In the genomic region with DNA sequence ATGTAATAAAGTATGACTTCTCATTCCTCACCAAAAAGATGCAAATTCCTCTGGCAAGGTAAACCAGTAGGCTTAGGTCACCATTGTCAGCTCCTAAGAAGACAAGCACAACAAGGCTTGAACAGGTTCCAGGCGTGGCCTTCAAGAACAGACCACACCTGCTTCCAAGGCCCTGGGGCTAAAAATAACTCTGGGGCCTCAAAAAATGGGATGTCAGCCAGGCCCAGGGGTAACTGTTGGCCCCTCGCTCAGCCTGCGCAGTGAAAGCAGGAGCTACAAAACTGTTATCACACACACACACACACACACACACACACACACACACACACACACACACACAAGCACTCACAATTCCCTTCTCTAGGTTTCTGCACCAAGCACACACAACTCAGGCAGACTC, we compare ENCODE assay signal across 8 mouse cellular contexts. TPM values are rescaled to one million over a fixed set of nuclear protein-coding genes. Genes with fewer than 3 reads are reported as not detected.
DNase-seq lines count a peak whose midpoint lies in the region; ATAC-seq lines count a peak whose summit lies in the region.

No protein-coding gene starts in this region.

- H3K9me3 ChIP-seq in intestine, embryonic 16.5 days (ENCODE audit: control insufficient read depth, low read length), result no peaks in the 10 kb centered on the region
- H3K9me3 ChIP-seq in midbrain, embryonic 10.5 days (replicated peaks), result no peaks in the 10 kb centered on the region

- peak; percentile 93 for ATAC-seq in intestine, embryonic 16.5 days

- H3K27ac ChIP-seq in intestine, embryonic 16.5 days (ENCODE audit: low read length), result 0 out of 2 replicates have a peak overlapping the region, but pooled peaks have one; percentile 38
- no peak overlapping the region for H3K27ac ChIP-seq in midbrain, embryonic 10.5 days (replicated peaks)

- no peaks in the 10 kb centered on the region for H3K27me3 ChIP-seq in intestine, embryonic 16.5 days (replicated peaks; ENCODE audit: control insufficient read depth, insufficient read depth, low read length)
- no peaks in the 10 kb centered on the region for H3K27me3 ChIP-seq in midbrain, embryonic 10.5 days (ENCODE audit: low read depth, poor library complexity, severe bottlenecking)

- H3K4me3 ChIP-seq in intestine, embryonic 16.5 days (ENCODE audit: low read length), result no peak overlapping the region
- H3K4me3 ChIP-seq in midbrain, embryonic 10.5 days, result no peak overlapping the region

- H3K4me2 ChIP-seq in intestine, embryonic 16.5 days (ENCODE audit: low read depth, low read length), result no peak overlapping the region

- H3K4me1 ChIP-seq in intestine, embryonic 16.5 days (ENCODE audit: control insufficient read depth, insufficient read depth, low read length), result peaks cover 11% of the 10 kb centered on the region
- H3K4me1 ChIP-seq in midbrain, embryonic 10.5 days, result no peaks in the 10 kb centered on the region

- peak; percentile 39 for DNase-seq in urinary bladder, postnatal 14 days (ENCODE audit: low spot score)
- DNase-seq in urinary bladder, adult 18-20 months (ENCODE audit: low spot score in 2 of 2), result no peak
- peak; percentile 47 for DNase-seq in gastrocnemius, adult 18-20 months (ENCODE audit: low spot score)
- peak; percentile 34 to 55 for DNase-seq in lung, postnatal 4 days
- DNase-seq in layer of hippocampus, postnatal 25 days (ENCODE audit: extremely low spot score in 1 of 2, low spot score in 1 of 2), result no peak
- no peak for DNase-seq in left cerebral cortex, adult 9 months (ENCODE audit: low spot score in 2 of 2)
- DNase-seq in midbrain, embryonic 10.5 days (ENCODE audit: low spot score), result no peak

- no peak overlapping the region for H3K9ac ChIP-seq in intestine, embryonic 16.5 days (ENCODE audit: low read depth, low read length)

- H3K36me3 ChIP-seq in intestine, embryonic 16.5 days (ENCODE audit: control insufficient read depth, insufficient read depth, low read length), result no peaks in the 10 kb centered on the region
- no peaks in the 10 kb centered on the region for H3K36me3 ChIP-seq in midbrain, embryonic 10.5 days

- 25% methylated on average over 3 of the region's 3 CpGs for whole genome bisulfite sequencing in intestine, embryonic 16.5 days
- WGBS in midbrain, embryonic 10.5 days, result 85% methylated on average over 3 of the region's 3 CpGs

RNA-seq across cellular contexts. Expression of a gene that starts 18.5 kb away (rescaled TPM):
- total RNA-seq in gastrocnemius, adult 18-20 months (2021), result 10 to 100 TPM; 12.2 to 16.7 TPM
- 11.1 and 11.9 TPM in 2 replicates for polyA plus RNA-seq in intestine, embryonic 16.5 days (2015; fragmentation: Nextera tagmentation; extraction: Ambion mirVana)
- 10 to 100 TPM in 1 of 2 experiments, 1 to 10 TPM in 1; 8.9 to 10.4 TPM for total RNA-seq in layer of hippocampus, postnatal 25 days (2021)
- polyA plus RNA-seq in midbrain, embryonic 10.5 days (2016; fragmentation: Nextera tagmentation; extraction: Ambion mirVana), result 14.2 and 16.6 TPM in 2 replicates

RNA-seq across cellular contexts. Expression of a gene that starts 56.0 kb away (rescaled TPM):
- total RNA-seq in gastrocnemius, adult 18-20 months (2021), result 10 to 100 TPM; 12.4 to 14.2 TPM
- polyA plus RNA-seq in intestine, embryonic 16.5 days (2015; fragmentation: Nextera tagmentation; extraction: Ambion mirVana), result 3.3 and 3.6 TPM in 2 replicates
- 10 to 100 TPM; 26.6 to 33.1 TPM for total RNA-seq in layer of hippocampus, postnatal 25 days (2021)
- polyA plus RNA-seq in midbrain, embryonic 10.5 days (2016; fragmentation: Nextera tagmentation; extraction: Ambion mirVana), result 1.0 and 1.3 TPM in 2 replicates

Comparison
In these comparisons a context has a peak if more than half of its experiments do, and no peak if none do; other contexts are left out.
1. DNase-seq: peak in urinary bladder, postnatal 14 days (single experiment), gastrocnemius, adult 18-20 months (single experiment) and lung, postnatal 4 days (2 of 2); none in urinary bladder, adult 18-20 months (0 of 2), layer of hippocampus, postnatal 25 days (0 of 2), left cerebral cortex, adult 9 months (0 of 2) and midbrain, embryonic 10.5 days (single experiment).